Mouse (Mus musculus): Measurements from ENCODE around the gene Gtf2ird1.
"Not testable (repeated sequence)": the region's sequence is repeated elsewhere in the genome, so short reads cannot be mapped to it uniquely, and the experiment has no call there.

Gtf2ird1 gene

GRCm38 (mm10) chr5:134410307-134410836, 46.1 kb downstream of the Gtf2ird1 start:
- DNase-seq (ENCODE audit: low read depth, low spot score), result peak; percentile 90

GRCm38 (mm10) chr5:134409606-134410306, 46.8 kb downstream of the Gtf2ird1 start:
- DNase-seq (ENCODE audit: low read depth, low spot score), result peak; percentile 84

- no peak for DNase-seq (ENCODE audit: low read depth, low spot score)
Observed at GRCm38 (mm10) chr5:134408119-134408518, 48.4 kb downstream of the Gtf2ird1 start.

GRCm38 (mm10) chr5:134401841-134402240, 54.7 kb downstream of the Gtf2ird1 start:
- DNase-seq (ENCODE audit: low read depth, low spot score), result no peak

- DNase-seq (ENCODE audit: low read depth, low spot score), result peak; percentile 44
Observed at GRCm38 (mm10) chr5:134397434-134398163, 58.9 kb downstream of the Gtf2ird1 start.

- DNase-seq (ENCODE audit: low read depth, low spot score), result no peak
Observed at GRCm38 (mm10) chr5:134396519-134396918, 60.0 kb downstream of the Gtf2ird1 start.

GRCm38 (mm10) chr5:134394624-134395023, 61.9 kb downstream of the Gtf2ird1 start:
- DNase-seq (ENCODE audit: low read depth, low spot score), result peak; percentile 79

- peak; percentile 55 for DNase-seq (ENCODE audit: low read depth, low spot score)
Observed at GRCm38 (mm10) chr5:134393624-134394023, 62.9 kb downstream of the Gtf2ird1 start.

GRCm38 (mm10) chr5:134385106-134385505, 71.4 kb downstream of the Gtf2ird1 start:
- peak; percentile 91 for DNase-seq (ENCODE audit: low read depth, low spot score)

GRCm38 (mm10) chr5:134375256-134375655, 81.3 kb downstream of the Gtf2ird1 start:
- no peak for DNase-seq (ENCODE audit: low read depth, low spot score)

- no peak for DNase-seq (ENCODE audit: low read depth, low spot score)
Observed at GRCm38 (mm10) chr5:134374546-134374945, 82.0 kb downstream of the Gtf2ird1 start.

- DNase-seq (ENCODE audit: low read depth, low spot score), result peak; percentile 79
Observed at GRCm38 (mm10) chr5:134373912-134374488, 82.5 kb downstream of the Gtf2ird1 start.

GRCm38 (mm10) chr5:134372926-134373658, 83.4 kb downstream of the Gtf2ird1 start:
- peak; percentile 67 for DNase-seq (ENCODE audit: low read depth, low spot score)

GRCm38 (mm10) chr5:134371511-134372289, 84.8 kb downstream of the Gtf2ird1 start:
- no peak for DNase-seq (ENCODE audit: low read depth, low spot score)

- peak; percentile 58 for DNase-seq (ENCODE audit: low read depth, low spot score)
Observed at GRCm38 (mm10) chr5:134370831-134371230, 85.7 kb downstream of the Gtf2ird1 start.

GRCm38 (mm10) chr5:134359101-134359500, 97.4 kb downstream of the Gtf2ird1 start:
- DNase-seq (ENCODE audit: low read depth, low spot score), result peak; percentile 80

- not testable (repeated sequence) for DNase-seq (ENCODE audit: low read depth, low spot score)
Observed at GRCm38 (mm10) chr5:134355372-134355771, 101.1 kb downstream of the Gtf2ird1 start.

GRCm38 (mm10) chr5:134353117-134353516, 103.4 kb downstream of the Gtf2ird1 start:
- no peak for DNase-seq (ENCODE audit: low read depth, low spot score)

- no peak for DNase-seq (ENCODE audit: low read depth, low spot score)
Observed at GRCm38 (mm10) chr5:134352527-134353001, 104.0 kb downstream of the Gtf2ird1 start.

GRCm38 (mm10) chr5:134350660-134351059, 105.9 kb downstream of the Gtf2ird1 start:
- DNase-seq (ENCODE audit: low read depth, low spot score), result peak; percentile 93

- DNase-seq (ENCODE audit: low read depth, low spot score), result no peak
Observed at GRCm38 (mm10) chr5:134347066-134347465, 109.5 kb downstream of the Gtf2ird1 start.
